ENCODE assay signal across 13 mouse cellular contexts in genomic region chr1:194019282-194019681, GRCm38 (mm10).
DNase-seq lines count a peak whose midpoint lies in the region; ATAC-seq and TF ChIP-seq lines count a peak whose summit lies in the region.
"Had no signal": no experiment of that assay in that cellular context is flagged by ENCODE, and none has a peak within 500 bp of the region (broad histone marks: within the 10 kb centered on the region; RNA-seq: fewer than 3 reads in every experiment).

No protein-coding gene starts in this region.

- H3K36me3 ChIP-seq in midbrain, embryonic 11.5 days (ENCODE audit: control insufficient read depth, insufficient read depth, low read length) = no peaks in the 10 kb centered on the region
- no peaks in the 10 kb centered on the region for H3K36me3 ChIP-seq in midbrain, embryonic 16.5 days (ENCODE audit: control insufficient read depth, insufficient read depth, low read length)
- H3K36me3 ChIP-seq in forebrain, postnatal 0 days (ENCODE audit: insufficient read depth) = no peaks in the 10 kb centered on the region
- H3K36me3 ChIP-seq: liver, embryonic 13.5 days; neural tube, embryonic 15.5 days had no signal

- TF ChIP-seq CTCF in forebrain, postnatal 0 days (IDR thresholded peaks at IDR 0.05; ENCODE audit: low read depth) = no peak

- ATAC-seq in midbrain, embryonic 11.5 days (ENCODE audit: low FRiP score) = no peak
- no peak for ATAC-seq in midbrain, embryonic 16.5 days
- peak; percentile 91 for ATAC-seq in forebrain, postnatal 0 days

- H3K9ac ChIP-seq in midbrain, embryonic 11.5 days (ENCODE audit: low read length) = no peak overlapping the region
- H3K9ac ChIP-seq in midbrain, embryonic 16.5 days (ENCODE audit: low read depth, low read length) = no peak overlapping the region
- H3K9ac ChIP-seq in forebrain, postnatal 0 days = no peak overlapping the region
- H3K9ac ChIP-seq: liver, embryonic 13.5 days; neural tube, embryonic 15.5 days had no signal

- no peaks in the 10 kb centered on the region for H3K27me3 ChIP-seq in midbrain, embryonic 11.5 days (ENCODE audit: control insufficient read depth, insufficient read depth, low read length)
- no peaks in the 10 kb centered on the region for H3K27me3 ChIP-seq in midbrain, embryonic 16.5 days (ENCODE audit: control insufficient read depth, insufficient read depth, low read depth, low read length)
- no peaks in the 10 kb centered on the region for H3K27me3 ChIP-seq in forebrain, postnatal 0 days (ENCODE audit: insufficient read depth, low read length)
- H3K27me3 ChIP-seq: liver, embryonic 13.5 days; neural tube, embryonic 15.5 days had no signal

- H3K27ac ChIP-seq in midbrain, embryonic 11.5 days (ENCODE audit: low read depth, low read length) = no peak overlapping the region
- no peak overlapping the region for H3K27ac ChIP-seq in midbrain, embryonic 16.5 days (ENCODE audit: low read length)
- no peak overlapping the region for H3K27ac ChIP-seq in forebrain, postnatal 0 days (ENCODE audit: low read depth, low read length)
- H3K27ac ChIP-seq: liver, embryonic 13.5 days; neural tube, embryonic 15.5 days had no signal

- peak; percentile 70 for DNase-seq in midbrain, embryonic 11.5 days (ENCODE audit: low spot score, missing footprints)
- peak; percentile 80 for DNase-seq in forebrain, postnatal 0 days
- DNase-seq in layer of hippocampus, postnatal 25 days (ENCODE audit: extremely low spot score in 1 of 2, low spot score in 1 of 2) = peak; percentile 43 to 63
- DNase-seq in right cerebral cortex, postnatal 36 days (ENCODE audit: low spot score in 2 of 2) = peak; percentile 39 to 41
- DNase-seq in heart, postnatal 14 days = no peak
- DNase-seq in embryo, embryonic 9.5 days (ENCODE audit: extremely low spot score) = no peak
- no peak for DNase-seq in adrenal gland, adult 2 months
- DNase-seq: kidney, adult 2 months; liver, embryonic 13.5 days; thymus, postnatal 25 days had no signal

- intact Hi-C loops in heart, postnatal 14 days (cut with DNase I) = no loop called here

- no peak overlapping the region for H3K4me2 ChIP-seq in midbrain, embryonic 11.5 days
- no peak overlapping the region for H3K4me2 ChIP-seq in midbrain, embryonic 16.5 days (ENCODE audit: low read length)
- H3K4me2 ChIP-seq in forebrain, postnatal 0 days (ENCODE audit: low read depth) = no peak overlapping the region
- H3K4me2 ChIP-seq: liver, embryonic 13.5 days; neural tube, embryonic 15.5 days had no signal

- H3K4me1 ChIP-seq in midbrain, embryonic 11.5 days (ENCODE audit: control insufficient read depth, insufficient read depth, low read length) = no peaks in the 10 kb centered on the region
- no peaks in the 10 kb centered on the region for H3K4me1 ChIP-seq in midbrain, embryonic 16.5 days (ENCODE audit: control insufficient read depth, insufficient read depth, low read length)
- no peaks in the 10 kb centered on the region for H3K4me1 ChIP-seq in forebrain, postnatal 0 days (ENCODE audit: insufficient read depth)
- H3K4me1 ChIP-seq: liver, embryonic 13.5 days; megakaryocyte, embryonic 14.5 days; neural tube, embryonic 15.5 days had no signal

- H3K4me3 ChIP-seq in midbrain, embryonic 11.5 days (ENCODE audit: low read depth, low read length) = no peak overlapping the region
- no peak overlapping the region for H3K4me3 ChIP-seq in midbrain, embryonic 16.5 days (ENCODE audit: low read depth, low read length)
- H3K4me3 ChIP-seq in forebrain, postnatal 0 days (ENCODE audit: low read depth, low read length) = no peak overlapping the region
- H3K4me3 ChIP-seq: liver, embryonic 13.5 days; megakaryocyte, embryonic 14.5 days; neural tube, embryonic 15.5 days had no signal

- H3K9me3 ChIP-seq in midbrain, embryonic 11.5 days (ENCODE audit: control insufficient read depth, low read length) = no peaks in the 10 kb centered on the region
- no peaks in the 10 kb centered on the region for H3K9me3 ChIP-seq in midbrain, embryonic 16.5 days (replicated peaks; ENCODE audit: control insufficient read depth, low read length, poor library complexity, severe bottlenecking)
- H3K9me3 ChIP-seq in forebrain, postnatal 0 days (ENCODE audit: low read length) = no peaks in the 10 kb centered on the region
- H3K9me3 ChIP-seq: liver, embryonic 13.5 days; megakaryocyte, embryonic 14.5 days; neural tube, embryonic 15.5 days had no signal

Comparison
In these comparisons a context has a peak if more than half of its experiments do, and no peak if none do; other contexts are left out.
1. DNase-seq: peak in midbrain, embryonic 11.5 days (single experiment), forebrain, postnatal 0 days (single experiment), layer of hippocampus, postnatal 25 days (2 of 2) and right cerebral cortex, postnatal 36 days (2 of 2); none in heart, postnatal 14 days (0 of 2), embryo, embryonic 9.5 days (single experiment) and adrenal gland, adult 2 months (single experiment).